Mouse (Mus musculus) brain, embryonic 14.5 days (tissue): ENCODE results near the gene Aqp7. TPM values are rescaled to one million over a fixed set of nuclear protein-coding genes. Genes with fewer than 3 reads are reported as not detected.

Experiments
- DNase-seq: peaks from one replicate; pipeline ENCODE4 v3.0.0-alpha.2; 2011; ENCODE audit warnings: low read depth
- CTCF ChIP-seq: fragments of 200-500 bp; IDR thresholded peaks from 2 replicates; pipeline ENCODE4 v1.5.1; 2012; ENCODE audit warnings: inconsistent platforms, mild to moderate bottlenecking, moderate library complexity, borderline replicate concordance; ENCODE audit not compliant: insufficient read depth, insufficient read length; ENCODE audit errors: extremely low read depth
- POLR2A ChIP-seq: fragments of 200-500 bp; IDR thresholded peaks from 2 replicates; pipeline ENCODE4 v1.6.1; 2012; ENCODE audit warnings: mild to moderate bottlenecking, inconsistent platforms, borderline replicate concordance; ENCODE audit not compliant: poor library complexity, insufficient read depth, insufficient read length, severe bottlenecking; ENCODE audit errors: extremely low read depth
- polyA plus RNA-seq: library from polyadenylated mRNA; depleted of rRNA; stranded (reverse); fragments of >200 nt; gene quantifications from 2 replicates; pipeline ENCODE4 v1.2.3, GENCODE M21; 2012; rRNA removed

The Aqp7 gene
- polyA plus RNA-seq, 1 experiment, result not detected

- no peak for DNase-seq
- TF ChIP-seq POLR2A, result no peak
- no peak for TF ChIP-seq CTCF
Observed at GRCm38 (mm10) chr4:40989633-40990032, 58.3 kb downstream of the Aqp7 start.

GRCm38 (mm10) chr4:40983686-40984085, 64.3 kb downstream of the Aqp7 start:
- TF ChIP-seq POLR2A (no peak), CTCF (no peak)
- no peak for DNase-seq

Other genes starting within 250 kb of the Aqp7 start
- 6.9 and 9.2 TPM in 2 replicates for gene B4galt1, start 194.1 kb downstream of the Aqp7 start, polyA plus RNA-seq
- gene Spink4, start 128.1 kb downstream of the Aqp7 start, polyA plus RNA-seq, result 0.59 and 0.68 TPM in 2 replicates
- 97.9 and 117 TPM in 2 replicates for gene Bag1, start 99.8 kb downstream of the Aqp7 start, polyA plus RNA-seq
- 94.0 and 97.4 TPM in 2 replicates for gene Chmp5, start 99.7 kb downstream of the Aqp7 start, polyA plus RNA-seq
- 107 and 111 TPM in 2 replicates for gene Nfx1, start 77.2 kb downstream of the Aqp7 start, polyA plus RNA-seq
- 1.4 and 4.3 TPM in 2 replicates for gene Aqp3, start 50.0 kb upstream of the Aqp7 start, polyA plus RNA-seq
- 51.5 and 57.4 TPM in 2 replicates for gene Nol6, start 76.3 kb upstream of the Aqp7 start, polyA plus RNA-seq
- gene Ube2r2, start 87.6 kb upstream of the Aqp7 start, polyA plus RNA-seq, result 139 and 175 TPM in 2 replicates
- gene Ubap2, start 227.0 kb upstream of the Aqp7 start, polyA plus RNA-seq, result 45.6 and 65.9 TPM in 2 replicates